Mouse (Mus musculus): ENCODE measurements around the gene Syt12.

GRCm38 (mm10) chr19:4396998-4397797, 80.0 kb downstream of the Syt12 start:
- TF ChIP-seq CTCF (IDR thresholded peaks at IDR 0.05; ENCODE audit: insufficient read depth, low read depth, low read length) (no peak), POLR2A (IDR thresholded peaks at IDR 0.05; ENCODE audit: insufficient read depth, low read depth, low read length) (no peak)
